Mouse (Mus musculus) stomach, embryonic 14.5 days (tissue): ENCODE results near the gene Gm9936. TPM values are rescaled to one million over a fixed set of nuclear protein-coding genes. Genes with fewer than 3 reads are reported as not detected.
"Not testable (repeated sequence)": the region's sequence is repeated elsewhere in the genome, so short reads cannot be mapped to it uniquely, and the experiment has no call there.

ENCODE experiments used
- ATAC-seq: fragments of 200-750 bp; cut with Nextera tagmentation; 2 replicates; pipeline ENCODE4 v1.8.0; 2017; ENCODE audit warnings: low read depth, moderate TSS enrichment; ENCODE audit not compliant: insufficient number of reproducible peaks, insufficient read depth, low FRiP score
- H3K27ac ChIP-seq: fragments of 300-500 bp; sonication (generic); 2 replicates; pipeline ENCODE4 v1.5.1; 2014; ENCODE audit warnings: mild to moderate bottlenecking, low read length, moderate library complexity, mixed read lengths
- H3K27me3 ChIP-seq: fragments of 300-500 bp; sonication (generic); 2 replicates; pipeline ENCODE4 v1.6.1; 2014; ENCODE audit warnings: low read length, control low read depth, mixed read lengths; ENCODE audit not compliant: control insufficient read depth, insufficient read depth
- H3K36me3 ChIP-seq: fragments of 300-500 bp; sonication (generic); 2 replicates; pipeline ENCODE4 v1.6.1; 2014; ENCODE audit warnings: mild to moderate bottlenecking, control low read depth, low read length, moderate library complexity, mixed read lengths; ENCODE audit not compliant: control insufficient read depth, insufficient read depth
- H3K4me1 ChIP-seq: fragments of 300-500 bp; sonication (generic); 2 replicates; pipeline ENCODE4 v1.6.1; 2014; ENCODE audit warnings: low read length, control low read depth, mixed read lengths; ENCODE audit not compliant: control insufficient read depth, insufficient read depth
- H3K4me2 ChIP-seq: fragments of 300-500 bp; sonication (generic); replicated peaks from 2 replicates; pipeline ENCODE4 v1.6.1; 2014; ENCODE audit warnings: low read depth, low read length, control low read depth
- H3K4me3 ChIP-seq: fragments of 300-500 bp; sonication (generic); 2 replicates; pipeline ENCODE4 v1.5.1; 2014; ENCODE audit warnings: low read depth, low read length, control low read depth
- H3K9ac ChIP-seq: fragments of 300-500 bp; sonication (generic); replicated peaks from 2 replicates; pipeline ENCODE4 v1.6.1; 2014; ENCODE audit warnings: low read depth, mild to moderate bottlenecking, control low read depth, low read length, moderate library complexity, mixed read lengths
- H3K9me3 ChIP-seq: fragments of 300-500 bp; sonication (generic); 2 replicates; pipeline ENCODE4 v1.6.1; 2016; ENCODE audit warnings: low read depth, low read length, control low read depth; ENCODE audit not compliant: control insufficient read depth
- WGBS: fragments of 180-500 bp; shearing (Covaris S2); extraction: QIAGEN DNeasy Blood & Tissue Kit; methylation state at CpG from one replicate; pipeline ENCODE4 v1.1.7; 2014; 5-methylcytosine and 5-hydroxymethylcytosine counted together
- polyA plus RNA-seq: library from polyadenylated mRNA; unstranded; fragments of >200 nt; fragmentation: Nextera tagmentation; extraction: Ambion mirVana; gene quantifications from 2 replicates; pipeline ENCODE4 v1.2.1, GENCODE M21; 2014

Gm9936 gene
- polyA plus RNA-seq, 1 experiment from 2014 or later = 0.09 TPM

GRCm38 (mm10) chr5:114883022-114883421 is 24.5 kb upstream of the Gm9936 start:
- Histone ChIP-seq H3K27me3 (no peaks in the 10 kb centered on the region), H3K27ac (no peak overlapping the region), H3K4me3 (no peak overlapping the region), H3K9me3 (no peaks in the 10 kb centered on the region), H3K4me2 (no peak overlapping the region), H3K9ac (no peak overlapping the region), H3K4me1 (0 out of 2 replicates have a peak, but pooled peaks cover 4% of the 10 kb centered on the region), H3K36me3 (no peaks in the 10 kb centered on the region)
- 80% methylated on average over 11 of the region's 11 CpGs for WGBS
- ATAC-seq = no peak

GRCm38 (mm10) chr5:114882319-114882718 is 23.8 kb upstream of the Gm9936 start:
- ATAC-seq, H3K36me3 ChIP-seq, H3K9me3 ChIP-seq, H3K4me2 ChIP-seq, H3K27me3 ChIP-seq, H3K4me3 ChIP-seq, H3K27ac ChIP-seq, H3K9ac ChIP-seq, H3K4me1 ChIP-seq: not testable (repeated sequence)
- 88% methylated on average over 6 of the region's 7 CpGs for WGBS

GRCm38 (mm10) chr5:114879399-114879798 is 20.9 kb upstream of the Gm9936 start:
- H3K36me3 ChIP-seq = no peaks in the 10 kb centered on the region
- no peak overlapping the region for H3K9ac ChIP-seq
- H3K9me3 ChIP-seq = no peaks in the 10 kb centered on the region
- H3K27me3 ChIP-seq = no peaks in the 10 kb centered on the region
- 0 out of 2 replicates have a peak, but pooled peaks cover 4% of the 10 kb centered on the region for H3K4me1 ChIP-seq
- H3K4me3 ChIP-seq = no peak overlapping the region
- no peak for ATAC-seq
- H3K4me2 ChIP-seq = no peak overlapping the region
- 42% methylated on average over 13 of the region's 13 CpGs for WGBS
- H3K27ac ChIP-seq = no peak overlapping the region

- H3K4me3 ChIP-seq = no peak overlapping the region
- H3K27me3 ChIP-seq = no peaks in the 10 kb centered on the region
- WGBS = 62% methylated on average over 7 of the region's 7 CpGs
- ATAC-seq = no peak
- H3K36me3 ChIP-seq = no peaks in the 10 kb centered on the region
- no peak overlapping the region for H3K4me2 ChIP-seq
- H3K9ac ChIP-seq = no peak overlapping the region
- H3K27ac ChIP-seq = no peak overlapping the region
- H3K4me1 ChIP-seq = 0 out of 2 replicates have a peak, but pooled peaks cover 4% of the 10 kb centered on the region
- no peaks in the 10 kb centered on the region for H3K9me3 ChIP-seq
Measured at GRCm38 (mm10) chr5:114877487-114877886, 19.0 kb upstream of the Gm9936 start.

GRCm38 (mm10) chr5:114876331-114876730 is 17.8 kb upstream of the Gm9936 start:
- no peak for ATAC-seq
- H3K4me2 ChIP-seq = no peak overlapping the region
- H3K4me1 ChIP-seq = 0 out of 2 replicates have a peak, but pooled peaks cover 4% of the 10 kb centered on the region
- no peaks in the 10 kb centered on the region for H3K9me3 ChIP-seq
- H3K4me3 ChIP-seq = no peak overlapping the region
- H3K27me3 ChIP-seq = no peaks in the 10 kb centered on the region
- no peaks in the 10 kb centered on the region for H3K36me3 ChIP-seq
- WGBS = 46% methylated on average over 6 of the region's 6 CpGs
- H3K9ac ChIP-seq = no peak overlapping the region
- H3K27ac ChIP-seq = no peak overlapping the region

GRCm38 (mm10) chr5:114875858-114876257 is 17.4 kb upstream of the Gm9936 start:
- Histone ChIP-seq H3K27me3 (no peaks in the 10 kb centered on the region), H3K4me2 (no peak overlapping the region), H3K27ac (no peak overlapping the region), H3K4me3 (no peak overlapping the region), H3K9ac (no peak overlapping the region), H3K9me3 (no peaks in the 10 kb centered on the region), H3K36me3 (no peaks in the 10 kb centered on the region), H3K4me1 (0 out of 2 replicates have a peak, but pooled peaks cover 4% of the 10 kb centered on the region)
- 0 out of 2 replicates have a peak, but pooled peaks have one; percentile 42 for ATAC-seq
- 45% methylated on average over 6 of the region's 6 CpGs for WGBS

GRCm38 (mm10) chr5:114865279-114865678 is 6.8 kb upstream of the Gm9936 start:
- 90% methylated on average over 12 of the region's 12 CpGs for WGBS
- H3K36me3 ChIP-seq = no peaks in the 10 kb centered on the region
- ATAC-seq = no peak

GRCm38 (mm10) chr5:114864813-114865212 is 6.3 kb upstream of the Gm9936 start:
- no peak for ATAC-seq
- 85% methylated on average over 7 of the region's 7 CpGs for WGBS
- no peak overlapping the region for H3K4me2 ChIP-seq

More at GRCm38 (mm10) chr5:114865279-114865678, 6.8 kb upstream of the Gm9936 start:
- no peak overlapping the region for H3K27ac ChIP-seq
- H3K27me3 ChIP-seq = no peaks in the 10 kb centered on the region
- H3K4me2 ChIP-seq = no peak overlapping the region
- H3K4me3 ChIP-seq = no peak overlapping the region
- H3K4me1 ChIP-seq = no peaks in the 10 kb centered on the region
- no peak overlapping the region for H3K9ac ChIP-seq
- H3K9me3 ChIP-seq = peaks cover 6% of the 10 kb centered on the region

GRCm38 (mm10) chr5:114861730-114862129 is 3.2 kb upstream of the Gm9936 start:
- H3K27me3 ChIP-seq = no peaks in the 10 kb centered on the region
- WGBS = 50% methylated on average over 6 of the region's 6 CpGs

More at GRCm38 (mm10) chr5:114864813-114865212, 6.3 kb upstream of the Gm9936 start:
- no peak overlapping the region for H3K9ac ChIP-seq
- H3K27me3 ChIP-seq = no peaks in the 10 kb centered on the region
- no peak overlapping the region for H3K4me3 ChIP-seq
- no peaks in the 10 kb centered on the region for H3K4me1 ChIP-seq
- H3K36me3 ChIP-seq = no peaks in the 10 kb centered on the region
- H3K27ac ChIP-seq = no peak overlapping the region
- H3K9me3 ChIP-seq = peaks cover 6% of the 10 kb centered on the region

More at GRCm38 (mm10) chr5:114861730-114862129, 3.2 kb upstream of the Gm9936 start:
- Histone ChIP-seq H3K4me1 (no peaks in the 10 kb centered on the region), H3K27ac (no peak overlapping the region), H3K4me3 (no peak overlapping the region), H3K9me3 (no peaks in the 10 kb centered on the region), H3K4me2 (no peak overlapping the region), H3K36me3 (no peaks in the 10 kb centered on the region), H3K9ac (no peak overlapping the region)
- no peak for ATAC-seq
